Mouse (Mus musculus) layer of hippocampus, postnatal 14 days (tissue): ENCODE measurements around the gene Fgr. TPM values are rescaled to one million over a fixed set of nuclear protein-coding genes. Genes with fewer than 3 reads are reported as not detected.
A peak's percentile ranks its signal among the peaks of the same experiment; 100 is the strongest.

Experiments used
- DNase-seq, 2 experiments: peaks; one replicate each; pipeline ENCODE4 v3.0.0; 2021 to 2022; ENCODE audit warnings: low spot score in 2 of 2, mixed read lengths in 1 of 2
- total RNA-seq, 2 experiments: library from RNA; stranded (reverse); gene quantifications; 2 replicates each; pipeline ENCODE4 v1.2.3; 2021

Fgr gene
- total RNA-seq, 2 experiments from 2014 or later: not detected

DNA sequence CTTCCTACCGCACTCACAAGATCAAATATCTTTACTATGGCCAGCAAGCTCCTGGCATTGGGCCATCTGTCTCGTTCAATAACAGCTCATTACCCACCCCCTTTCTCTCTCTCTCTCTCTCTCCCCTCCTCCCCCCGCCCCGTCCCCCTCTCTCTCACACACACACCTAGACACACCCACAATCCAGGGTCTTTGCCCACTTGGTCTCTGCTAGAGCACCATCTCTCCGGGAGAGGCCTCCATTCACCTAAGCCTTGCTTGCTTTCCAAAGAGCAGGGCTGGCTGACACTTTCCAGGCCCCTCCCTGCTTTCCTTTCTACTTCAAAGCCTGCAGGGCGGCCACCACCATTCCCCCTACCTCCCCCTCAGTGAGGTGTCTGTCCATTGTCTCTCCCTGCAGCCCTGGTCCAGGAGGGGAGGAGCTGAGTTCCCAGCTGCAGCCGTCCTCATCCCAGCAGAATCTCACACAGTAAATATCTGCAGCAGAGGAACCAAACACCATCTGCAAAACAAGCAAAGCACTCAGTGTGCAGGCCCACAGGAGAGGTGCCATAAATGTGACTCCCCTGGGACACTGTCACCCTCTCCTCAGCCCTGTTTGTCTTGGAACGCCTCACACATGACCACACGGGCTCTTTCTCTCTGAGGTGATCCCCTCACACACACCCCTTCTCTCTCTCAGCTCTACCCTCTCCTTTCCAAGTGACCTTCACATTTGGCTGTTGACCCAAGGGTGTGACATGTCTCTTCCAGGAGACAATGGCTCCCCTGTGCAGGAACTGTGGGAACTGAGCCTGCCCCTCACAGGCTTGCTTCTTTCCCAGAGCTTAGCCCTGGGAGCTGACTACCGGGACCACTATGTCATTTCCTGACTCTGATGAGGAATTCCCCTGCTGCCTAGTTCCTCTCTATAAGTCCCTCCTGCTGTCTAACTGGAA, 14.9 kb upstream of the Fgr start:
- no peak for DNase-seq

DNA sequence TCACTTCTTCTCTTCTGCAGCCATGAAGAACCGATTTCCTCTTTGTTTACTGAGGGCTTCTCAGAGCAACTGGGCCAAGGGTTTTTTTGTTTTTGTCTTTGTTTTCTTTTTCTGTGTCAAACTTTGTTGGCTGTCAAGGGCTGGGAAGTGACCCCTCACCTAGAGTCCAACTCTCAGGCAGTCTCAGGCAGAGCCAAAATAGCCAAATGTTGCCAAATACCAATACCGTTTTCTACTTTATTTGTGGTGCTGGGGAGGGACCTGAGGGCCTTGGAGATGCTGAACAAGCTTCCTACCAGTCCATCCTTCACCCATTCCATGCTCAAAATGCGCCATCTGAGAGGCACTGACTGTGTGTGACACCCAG, 14.2 kb upstream of the Fgr start:
- no peak for DNase-seq

DNA sequence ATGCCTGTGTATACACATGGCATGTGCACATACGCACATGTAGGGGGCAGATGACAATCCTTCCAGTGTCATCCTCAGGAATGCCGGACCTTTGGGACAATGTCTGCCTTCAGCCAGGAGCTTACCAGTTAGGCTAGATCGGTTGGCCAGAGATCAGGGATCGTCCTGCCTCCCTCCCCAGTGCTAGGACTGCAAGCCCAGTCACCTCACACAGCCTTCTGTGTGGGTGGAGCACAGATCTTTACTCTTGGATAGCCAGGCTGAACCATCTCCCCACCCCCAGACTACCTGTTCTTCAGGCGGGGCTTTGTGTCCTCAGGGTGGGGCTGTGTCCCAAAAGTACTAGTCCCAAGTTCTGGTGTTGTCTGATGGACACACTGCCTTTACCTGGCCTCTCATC, 13.6 kb upstream of the Fgr start:
- DNase-seq: no peak

DNA sequence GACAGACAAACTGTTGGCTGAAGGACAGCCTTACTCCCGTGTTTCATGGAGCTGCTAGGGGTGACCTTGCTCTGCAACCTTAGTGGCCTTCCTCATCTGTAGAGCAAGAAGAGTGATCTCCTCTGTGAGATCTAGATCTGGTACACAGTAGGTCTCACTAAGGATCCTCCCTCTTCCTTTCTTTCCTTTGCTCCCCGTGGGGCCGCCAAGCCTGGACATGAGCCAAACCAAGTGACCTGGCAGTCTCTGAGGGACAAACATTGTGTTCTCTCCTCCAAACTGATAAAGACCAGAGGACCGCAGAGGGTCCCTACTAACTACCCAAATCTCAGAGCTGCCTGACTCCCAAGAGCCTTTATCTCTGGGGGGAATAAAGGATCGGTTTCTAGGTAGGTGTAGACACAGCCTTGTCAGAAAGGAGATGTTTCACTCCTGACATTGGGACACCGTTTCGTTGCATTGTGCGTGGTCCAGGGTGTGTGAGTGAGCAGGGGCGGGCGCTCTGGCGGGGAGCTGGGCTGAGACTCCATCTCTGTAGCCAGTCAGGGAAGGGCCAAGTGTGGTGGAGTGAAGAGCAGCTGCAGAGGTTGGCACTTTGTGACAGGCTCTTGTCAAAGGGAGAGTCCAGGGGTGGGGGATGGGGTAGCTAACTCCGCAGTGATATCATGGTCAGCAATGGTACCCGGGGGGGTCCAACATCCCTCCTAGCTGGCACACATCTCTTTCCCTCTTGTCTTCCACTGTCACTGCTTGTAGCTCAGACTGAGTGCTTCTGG, 12.8 kb upstream of the Fgr start:
- DNase-seq: no peak

DNA sequence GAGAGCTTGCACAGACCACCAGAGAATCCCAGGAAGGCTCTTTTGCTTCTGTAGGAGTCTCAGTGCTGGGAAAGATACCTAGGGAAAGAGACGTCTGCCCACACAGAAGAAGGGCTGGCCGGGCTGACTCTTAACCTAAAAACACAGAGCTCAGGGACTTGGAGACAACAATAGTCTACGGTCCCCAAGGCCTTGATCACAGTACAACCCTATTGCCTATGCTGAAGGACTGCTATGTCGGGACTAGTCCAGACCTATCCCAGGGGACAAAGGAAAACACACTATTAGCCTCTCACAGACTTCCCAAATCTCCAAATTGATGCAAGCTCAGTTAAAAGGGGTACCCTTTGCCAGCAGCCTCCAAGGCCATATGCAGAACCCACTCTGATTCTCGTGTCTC, 12.0 kb upstream of the Fgr start:
- no peak for DNase-seq

DNA sequence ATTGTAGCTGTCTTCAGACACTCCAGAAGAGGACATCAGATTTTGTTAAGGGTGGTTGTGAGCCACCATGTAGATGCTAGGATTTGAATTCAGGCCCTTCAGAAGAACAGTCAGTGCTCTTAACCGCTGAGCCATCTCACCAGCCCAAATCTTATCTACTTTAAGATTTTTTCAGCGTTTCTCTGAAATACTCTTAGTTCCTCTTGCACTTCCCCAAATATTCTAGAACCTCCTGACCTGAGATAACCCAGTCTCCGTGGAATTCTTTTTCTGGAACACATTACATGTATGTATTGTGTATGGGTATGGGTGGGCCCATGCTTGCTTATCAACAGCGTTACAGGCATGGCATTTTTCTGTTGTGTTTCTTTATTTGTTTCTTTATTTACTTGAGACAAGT, 11.3 kb upstream of the Fgr start:
- no peak for DNase-seq

DNA sequence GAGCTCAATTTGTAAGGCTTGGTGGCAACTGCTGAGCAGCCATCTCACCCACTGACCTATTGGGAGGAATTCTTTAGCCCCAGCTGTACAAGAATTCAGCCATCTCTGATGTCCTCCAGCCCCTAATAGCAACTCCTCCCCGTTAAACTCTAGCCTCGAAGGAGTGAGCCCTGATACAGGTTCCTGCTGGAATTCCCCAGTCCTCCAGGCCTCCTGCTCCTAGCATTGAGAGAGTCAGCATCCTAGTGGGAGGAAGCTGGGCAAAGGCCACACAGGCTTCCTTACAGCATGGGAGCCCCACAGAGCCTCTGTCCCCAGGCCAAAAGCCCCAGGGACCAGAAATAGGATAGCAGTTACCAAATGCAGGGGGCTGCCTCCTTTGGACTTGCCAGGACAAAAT, 10.5 kb upstream of the Fgr start:
- no peak for DNase-seq

DNA sequence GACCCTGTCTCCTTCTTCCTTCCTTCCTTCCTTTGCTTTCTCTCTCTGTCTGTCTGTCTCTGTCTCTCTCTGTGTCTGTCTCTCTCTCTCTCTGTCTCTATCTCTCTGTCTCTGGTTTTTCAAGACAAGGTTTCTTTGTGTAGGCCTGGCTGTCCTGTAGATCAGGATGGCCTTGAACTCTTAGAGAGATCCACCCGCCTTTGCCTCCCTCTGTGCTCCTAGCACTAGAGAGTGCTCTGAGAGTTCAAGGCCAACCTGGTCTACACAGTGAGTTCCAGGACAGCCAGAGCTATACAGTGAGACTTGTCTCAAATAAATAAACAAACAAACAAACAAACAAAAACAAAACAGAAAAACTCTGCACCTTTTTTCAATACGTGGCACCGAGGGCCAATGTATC, 9.8 kb upstream of the Fgr start:
- no peak for DNase-seq

DNA sequence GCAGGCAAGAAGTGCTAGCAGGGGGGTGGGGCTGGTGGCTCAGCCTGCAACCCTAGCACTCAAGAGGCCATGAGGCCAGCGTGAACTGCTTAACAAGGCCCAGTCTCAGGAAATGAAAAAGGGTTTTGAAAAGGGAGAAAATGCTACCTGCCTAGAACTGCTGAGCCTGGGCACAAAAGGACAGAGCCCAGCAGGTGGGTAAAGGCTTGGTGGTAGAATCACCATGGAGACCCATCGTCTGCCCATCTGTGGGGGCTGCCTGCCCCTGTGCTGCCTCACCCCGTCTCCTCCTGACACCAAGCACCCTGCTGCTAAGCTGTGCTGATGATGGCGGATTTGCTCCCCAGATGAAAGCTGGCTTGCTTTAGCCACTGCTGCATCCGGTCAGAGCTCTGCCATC, 9.4 kb upstream of the Fgr start:
- DNase-seq: no peak

DNA sequence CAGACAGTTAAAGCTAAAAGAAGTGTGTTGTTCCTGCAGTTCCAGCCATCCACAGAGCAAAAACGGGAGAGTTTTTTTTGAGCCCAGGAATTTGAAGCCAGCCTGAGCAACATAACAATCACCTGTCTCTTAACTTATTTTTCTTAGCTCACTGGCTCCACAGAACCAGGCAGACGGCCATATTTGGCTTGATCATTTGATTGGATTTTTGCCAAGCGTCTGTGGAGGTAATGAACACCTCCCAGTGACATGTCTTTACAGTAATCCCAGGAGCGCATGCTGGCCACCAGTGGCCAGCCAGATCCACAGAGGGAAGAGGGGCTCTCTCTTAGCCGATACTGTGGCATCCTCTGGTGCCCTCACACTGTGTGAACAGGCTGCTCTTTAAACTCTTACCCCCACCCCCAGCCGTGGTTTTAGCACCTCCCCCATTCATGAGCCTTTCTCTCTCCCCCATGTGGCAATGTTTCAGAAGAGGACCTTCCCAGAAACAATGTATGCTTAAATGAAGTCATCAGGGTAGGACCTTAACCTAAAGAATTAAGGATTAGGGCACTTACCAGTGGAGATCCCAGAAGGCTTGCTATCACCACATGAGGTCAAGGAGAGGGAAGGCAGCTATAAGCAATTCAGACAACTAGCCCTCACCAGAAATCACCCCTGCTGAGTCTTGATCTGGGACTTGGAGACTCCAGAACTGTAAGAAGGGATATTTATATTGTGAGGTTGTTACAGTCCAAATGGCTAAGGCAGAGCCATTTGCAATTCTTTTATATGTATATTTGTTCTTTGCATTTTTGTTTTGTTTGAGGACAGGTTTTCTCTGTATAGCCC, 5.6 kb upstream of the Fgr start:
- DNase-seq: no peak

DNA sequence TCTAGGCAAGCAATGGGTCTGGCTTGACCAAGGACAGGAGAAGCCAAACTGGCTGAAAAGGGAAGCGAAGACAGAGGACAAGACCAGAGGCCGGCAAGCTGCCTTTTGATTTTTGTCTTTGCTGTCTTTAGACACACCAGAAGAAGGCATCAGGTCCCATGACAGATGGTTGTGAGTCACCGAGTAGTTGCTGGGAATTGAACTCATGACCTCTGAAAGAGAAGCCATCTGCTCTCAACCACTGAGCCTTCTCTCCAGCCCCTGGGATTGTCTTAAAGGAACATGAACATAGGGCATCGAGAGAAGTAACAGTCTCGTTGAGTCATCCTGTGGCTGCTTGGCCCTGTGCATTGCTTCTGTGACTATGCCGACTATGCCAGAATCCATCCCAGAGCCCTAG, 2.3 kb upstream of the Fgr start:
- DNase-seq: no peak

DNA sequence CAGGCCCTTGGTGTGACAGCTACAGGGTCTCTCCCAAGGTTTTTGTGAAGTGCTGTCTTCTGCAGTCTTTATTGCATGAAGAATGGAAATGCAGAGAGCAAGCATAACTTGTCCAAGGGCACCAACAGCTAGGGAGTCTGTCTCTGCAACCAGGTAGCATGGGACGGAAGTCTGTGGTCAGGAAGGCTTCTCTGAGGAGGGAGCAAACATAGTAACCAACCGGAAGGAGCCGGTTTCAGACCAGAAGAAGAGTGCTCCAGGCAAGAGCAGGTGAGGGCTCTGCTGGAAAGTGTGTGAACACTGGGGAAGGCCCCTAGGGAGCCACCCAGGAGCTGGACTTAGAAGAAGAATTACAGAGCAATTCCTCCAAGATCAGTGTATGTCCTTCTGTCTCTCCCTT, 1.8 kb upstream of the Fgr start:
- DNase-seq: no peak

DNA sequence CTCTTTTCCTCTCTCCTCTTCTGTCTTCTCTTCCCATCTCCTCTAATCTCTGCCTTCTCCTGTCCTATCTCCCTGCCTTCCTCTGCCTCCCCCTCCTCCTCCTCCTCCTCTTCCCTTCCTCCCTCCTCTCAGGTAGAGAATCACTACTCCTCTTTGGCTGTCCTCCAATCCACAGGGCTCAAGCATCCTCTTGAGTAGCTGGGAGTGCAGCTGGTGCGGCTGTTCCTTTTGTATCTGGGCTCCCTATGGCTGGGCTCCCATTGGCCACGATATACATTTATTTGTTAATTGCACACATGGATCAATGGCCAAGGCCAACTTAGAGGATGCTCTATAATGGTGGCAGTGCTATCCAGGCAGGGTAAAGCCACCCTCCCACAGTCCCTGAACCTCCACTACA, 1.3 kb upstream of the Fgr start:
- no peak for DNase-seq

DNA sequence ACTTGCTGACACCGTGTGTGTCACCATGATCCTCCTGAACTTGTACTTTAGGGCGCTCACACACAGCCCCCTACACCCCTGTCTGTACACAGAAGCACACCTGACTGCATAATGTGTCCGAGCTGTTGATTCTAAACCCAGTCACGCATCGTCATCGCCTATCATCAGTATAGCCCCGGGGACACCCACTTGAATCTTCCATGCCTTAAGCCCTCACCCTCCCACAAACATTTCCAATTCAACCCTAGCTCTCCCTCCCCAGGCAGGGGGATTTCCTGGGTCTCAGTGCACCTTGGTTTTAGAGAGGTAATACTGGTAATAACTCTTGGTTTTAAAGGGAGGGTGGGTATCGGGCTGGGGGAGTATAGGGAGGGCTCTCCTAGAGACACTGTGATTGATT, 709 bp upstream of the Fgr start:
- no peak for DNase-seq

DNA sequence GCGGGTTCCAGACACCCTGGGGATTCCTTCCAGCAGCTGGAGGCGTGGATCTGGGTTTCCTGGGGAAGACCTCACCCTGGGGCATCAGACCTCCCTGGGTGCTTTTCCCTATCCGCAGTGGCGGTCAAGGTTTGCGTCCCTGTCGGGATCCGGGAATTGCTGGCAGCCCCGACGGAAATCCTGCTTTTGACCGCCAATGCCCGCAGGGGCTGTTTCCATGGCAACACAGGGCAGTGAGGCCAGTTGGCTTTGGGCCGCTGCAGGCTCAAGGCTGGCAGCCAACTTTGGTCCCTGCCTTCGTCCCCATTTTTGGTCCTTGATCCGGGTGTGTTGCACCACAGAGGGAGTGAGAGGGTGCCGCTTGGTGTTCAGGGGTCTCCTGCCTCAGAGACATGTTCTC, 1.0 kb downstream of the Fgr start:
- peak; percentile 67 to 68 for DNase-seq

DNA sequence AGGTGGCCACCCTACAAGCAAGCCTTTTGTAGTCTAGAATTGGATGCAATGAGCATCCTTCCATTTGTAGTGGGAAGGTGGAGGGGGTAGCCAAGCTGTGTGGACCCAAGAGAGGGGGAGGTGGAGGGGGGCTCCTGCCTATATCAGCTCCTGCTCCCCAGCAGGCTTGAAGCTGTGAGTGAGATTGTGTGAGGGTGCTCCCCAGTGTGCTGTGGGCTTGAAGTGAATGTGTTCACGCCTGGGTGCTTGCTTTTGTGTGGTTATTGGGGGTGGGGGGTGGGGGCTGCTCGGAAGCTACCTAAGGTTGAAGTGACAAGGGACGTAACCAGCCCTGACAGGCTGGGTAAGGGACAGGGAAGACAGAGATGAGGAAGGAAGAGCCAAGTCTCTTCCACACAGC, 1.9 kb downstream of the Fgr start:
- no peak for DNase-seq

DNA sequence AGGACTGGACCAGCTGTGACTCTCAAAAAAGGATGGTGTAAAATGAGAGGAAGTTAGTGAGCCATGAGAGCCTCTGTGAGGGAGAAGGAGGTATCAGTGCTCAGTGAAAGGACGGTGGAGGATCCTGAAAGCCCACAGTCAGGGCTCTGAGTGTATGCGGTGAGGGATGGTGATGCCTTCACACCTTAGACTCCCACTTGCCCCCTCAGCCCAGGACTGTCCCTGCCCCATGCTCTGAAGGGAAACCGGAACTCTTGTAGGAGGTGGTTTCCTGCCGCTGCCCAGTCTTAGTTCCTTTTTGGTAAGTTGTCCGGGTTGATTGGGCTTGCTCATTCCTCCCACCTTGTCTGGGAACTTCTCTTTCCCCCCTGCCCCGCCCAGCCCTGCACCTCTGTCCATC, 2.8 kb downstream of the Fgr start:
- DNase-seq: no peak

DNA sequence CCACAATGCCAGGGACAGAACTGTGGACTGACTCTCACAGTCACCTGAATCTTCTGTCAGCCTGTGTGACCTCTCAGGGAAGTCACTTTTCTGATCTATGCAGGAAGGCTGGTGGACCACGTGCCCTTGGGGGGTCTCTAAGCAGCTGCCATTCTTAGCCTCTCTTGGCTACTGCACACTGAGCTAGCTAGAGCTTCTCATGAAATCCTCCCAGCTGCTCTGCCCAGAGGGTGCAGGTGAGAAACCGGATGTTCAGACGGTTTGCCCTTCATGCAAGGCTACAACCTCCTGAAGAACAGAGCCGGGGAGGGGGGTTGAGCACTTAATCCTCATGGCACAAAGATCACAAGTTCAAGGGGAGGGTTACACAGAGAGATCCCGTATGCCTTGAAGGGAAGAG, 3.7 kb downstream of the Fgr start:
- no peak for DNase-seq

DNA sequence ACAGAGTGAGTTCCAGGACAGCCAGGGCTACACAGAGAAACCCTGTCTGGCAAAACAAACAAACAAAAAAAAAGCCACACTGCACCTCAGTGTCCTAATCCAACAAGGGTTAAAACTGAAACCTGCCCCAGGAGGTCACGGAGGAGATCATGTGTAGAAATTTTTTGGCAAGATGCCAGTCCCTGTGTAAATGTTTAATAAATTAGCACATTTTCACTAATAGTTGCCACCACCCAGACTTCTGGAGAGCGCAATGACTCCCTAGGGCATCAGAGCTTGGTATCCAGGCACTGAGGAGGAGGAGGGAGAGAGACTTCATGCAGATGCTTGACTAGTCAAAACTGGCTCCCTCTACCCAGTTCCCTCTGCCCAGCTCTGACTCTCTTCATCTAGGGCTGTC, 5.3 kb downstream of the Fgr start:
- DNase-seq: no peak

DNA sequence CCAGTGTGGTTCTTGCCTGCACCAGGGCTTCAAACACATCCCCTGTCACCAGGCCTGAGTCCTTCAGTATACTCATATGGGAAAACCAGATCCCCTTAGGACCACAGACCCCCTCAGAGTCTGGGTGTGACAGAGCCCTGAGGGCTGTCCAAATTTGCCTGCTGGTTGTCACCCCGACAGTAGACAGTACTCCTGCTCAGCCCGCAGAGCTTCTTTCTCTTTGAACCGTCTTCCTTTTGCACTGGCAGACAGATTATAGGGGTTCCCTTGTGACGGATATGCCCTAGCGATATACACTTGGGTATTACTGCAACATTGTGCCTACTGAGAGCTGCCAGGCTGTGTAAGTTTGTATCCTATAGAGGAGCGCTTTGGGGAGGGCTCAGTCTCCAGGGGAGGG, 7.7 kb downstream of the Fgr start:
- no peak for DNase-seq

DNA sequence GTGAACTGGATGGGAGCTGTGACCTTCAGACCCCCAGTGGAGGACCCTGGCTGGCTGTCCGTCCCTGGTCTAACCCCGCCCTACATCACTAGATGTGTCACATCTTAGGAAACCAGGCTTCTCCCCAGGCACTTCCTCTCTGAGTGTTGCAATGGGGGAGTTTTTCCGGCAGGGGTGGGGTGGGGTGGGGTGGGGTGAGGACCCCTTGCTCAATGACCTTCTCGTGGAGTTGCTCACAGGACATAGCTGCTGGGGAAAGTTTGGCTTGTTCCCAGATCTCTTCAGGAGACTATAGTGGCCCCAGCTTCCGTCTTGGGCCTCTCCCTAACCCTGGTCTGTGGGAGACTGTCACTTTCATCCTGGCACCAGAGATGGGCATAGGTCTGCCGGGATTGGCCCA, 9.1 kb downstream of the Fgr start:
- no peak for DNase-seq
